Mouse (Mus musculus): ENCODE results near the gene Fbxo24. TPM values are rescaled to one million over a fixed set of nuclear protein-coding genes. Genes with fewer than 3 reads are reported as not detected.
"Not testable (repeated sequence)": the region's sequence is repeated elsewhere in the genome, so short reads cannot be mapped to it uniquely, and the experiment has no call there.

Fbxo24 gene
- polyA plus RNA-seq, 1 experiment from 2014 or later = 0.18 TPM

DNA sequence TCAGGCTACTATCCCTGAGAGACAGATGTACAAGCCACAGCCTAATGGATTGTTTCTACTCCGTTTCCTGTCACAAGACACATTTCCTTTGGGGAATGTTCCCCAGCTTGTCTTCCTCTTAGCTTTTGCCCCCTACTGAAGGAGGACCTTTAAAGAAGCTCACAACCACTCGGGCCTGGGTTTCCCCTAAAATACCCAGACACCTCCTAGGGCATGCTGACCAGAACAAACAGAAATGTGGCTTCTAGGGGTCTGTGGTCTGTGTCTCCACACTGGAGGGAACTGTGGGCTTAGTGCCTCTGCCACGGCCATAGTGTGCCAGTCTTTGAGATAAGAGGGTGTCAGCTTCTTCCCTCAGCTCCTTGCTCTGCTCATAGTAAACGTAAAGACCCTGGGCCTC is 2.8 kb upstream of the Fbxo24 start:
- DNase-seq (ENCODE audit: low spot score) (no peak), ATAC-seq (replicated peaks; ENCODE audit: low FRiP score) (no peak)
- peak overlapping the region; percentile 57; the same call in 1 of the 2 replicates for H3K9ac ChIP-seq (ENCODE audit: low read depth, low read length)
- peak overlapping the region; percentile 96 for H3K4me2 ChIP-seq
- peak overlapping the region; percentile 98 for H3K27ac ChIP-seq (ENCODE audit: low read depth, low read length)
- H3K4me3 ChIP-seq (ENCODE audit: low read depth, low read length) = peak overlapping the region; percentile 81
- WGBS = 27% methylated on average over 4 of the region's 4 CpGs
- H3K9me3 ChIP-seq (ENCODE audit: control insufficient read depth, low read length) = no peaks in the 10 kb centered on the region
- no peaks in the 10 kb centered on the region for H3K27me3 ChIP-seq (replicated peaks; ENCODE audit: control insufficient read depth, insufficient read depth, low read length)
- peaks cover 7% of the 10 kb centered on the region; the same call in 1 of the 2 replicates for H3K36me3 ChIP-seq (ENCODE audit: control insufficient read depth, insufficient read depth, low read length)
- H3K4me1 ChIP-seq (replicated peaks; ENCODE audit: control insufficient read depth, insufficient read depth, low read length) = peaks cover 24% of the 10 kb centered on the region

GRCm38 (mm10) chr5:137631171-137631570 is 2.4 kb upstream of the Fbxo24 start:
- H3K9ac ChIP-seq (ENCODE audit: low read depth, low read length) = peak overlapping the region; percentile 57
- peak overlapping the region; percentile 96 for H3K4me2 ChIP-seq
- ATAC-seq (replicated peaks; ENCODE audit: low FRiP score) = no peak
- WGBS = 38% methylated on average over 9 of the region's 9 CpGs
- H3K27me3 ChIP-seq (replicated peaks; ENCODE audit: control insufficient read depth, insufficient read depth, low read length) = no peaks in the 10 kb centered on the region
- no peaks in the 10 kb centered on the region for H3K9me3 ChIP-seq (ENCODE audit: control insufficient read depth, low read length)
- H3K4me1 ChIP-seq (replicated peaks; ENCODE audit: control insufficient read depth, insufficient read depth, low read length) = peaks cover 24% of the 10 kb centered on the region
- H3K36me3 ChIP-seq (ENCODE audit: control insufficient read depth, insufficient read depth, low read length) = peaks cover 6% of the 10 kb centered on the region; the same call in 1 of the 2 replicates
- peak overlapping the region; percentile 98 for H3K27ac ChIP-seq (ENCODE audit: low read depth, low read length)
- peak overlapping the region; percentile 81 for H3K4me3 ChIP-seq (ENCODE audit: low read depth, low read length)
- no peak for DNase-seq (ENCODE audit: low spot score)

- H3K4me3 ChIP-seq (ENCODE audit: low read depth, low read length) = peak overlapping the region; percentile 81
- peaks cover 6% of the 10 kb centered on the region; the same call in 1 of the 2 replicates for H3K36me3 ChIP-seq (ENCODE audit: control insufficient read depth, insufficient read depth, low read length)
- H3K4me1 ChIP-seq (replicated peaks; ENCODE audit: control insufficient read depth, insufficient read depth, low read length) = peaks cover 24% of the 10 kb centered on the region
- no peak for ATAC-seq (replicated peaks; ENCODE audit: low FRiP score)
- no peak for DNase-seq (ENCODE audit: low spot score)
- peak overlapping the region; percentile 98 for H3K27ac ChIP-seq (ENCODE audit: low read depth, low read length)
- H3K9me3 ChIP-seq (ENCODE audit: control insufficient read depth, low read length) = no peaks in the 10 kb centered on the region
- peak overlapping the region; percentile 57 for H3K9ac ChIP-seq (ENCODE audit: low read depth, low read length)
- H3K27me3 ChIP-seq (replicated peaks; ENCODE audit: control insufficient read depth, insufficient read depth, low read length) = no peaks in the 10 kb centered on the region
- WGBS = 24% methylated on average over 3 of the region's 3 CpGs
- H3K4me2 ChIP-seq = peak overlapping the region; percentile 96
Measured at GRCm38 (mm10) chr5:137630602-137631001, 1.8 kb upstream of the Fbxo24 start.

DNA sequence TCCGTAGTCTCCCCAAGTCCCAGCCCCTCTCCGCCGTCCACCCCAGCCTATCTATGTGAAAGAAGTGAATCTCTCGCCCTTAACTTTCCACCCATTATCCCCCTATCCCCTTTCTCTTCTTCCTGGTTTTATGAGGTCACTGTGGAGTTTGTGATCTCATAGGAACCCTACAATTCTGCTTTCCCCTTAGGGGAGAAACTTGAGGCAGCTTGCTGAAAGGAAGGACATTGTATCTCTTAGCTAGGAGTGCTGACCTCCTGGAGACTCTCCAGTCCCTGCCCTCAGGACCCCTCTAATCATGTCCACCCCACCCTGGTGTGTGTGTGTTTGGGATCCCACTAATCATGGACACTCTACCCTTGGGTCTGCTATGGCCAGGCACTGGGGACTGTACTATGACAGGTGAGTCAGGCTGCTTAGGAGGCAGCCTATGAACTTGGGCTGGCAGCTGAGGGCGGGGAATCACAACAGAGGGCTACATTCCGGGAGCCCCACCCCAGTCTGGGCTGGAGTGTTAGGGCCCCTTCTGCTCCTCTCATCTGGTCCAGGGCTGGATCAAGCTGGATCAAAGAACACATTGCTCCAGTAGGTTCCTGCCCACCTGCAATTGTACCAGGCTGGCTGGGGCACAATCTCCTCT is 1.2 kb upstream of the Fbxo24 start:
- Histone ChIP-seq H3K4me1 (replicated peaks; ENCODE audit: control insufficient read depth, insufficient read depth, low read length) (peaks cover 24% of the 10 kb centered on the region), H3K27ac (ENCODE audit: low read depth, low read length) (peak overlapping the region; percentile 98), H3K9me3 (ENCODE audit: control insufficient read depth, low read length) (no peaks in the 10 kb centered on the region), H3K4me2 (peak overlapping the region; percentile 96), H3K9ac (ENCODE audit: low read depth, low read length) (peak overlapping the region; percentile 86), H3K4me3 (ENCODE audit: low read depth, low read length) (peak overlapping the region; percentile 81), H3K27me3 (replicated peaks; ENCODE audit: control insufficient read depth, insufficient read depth, low read length) (no peaks in the 10 kb centered on the region), H3K36me3 (ENCODE audit: control insufficient read depth, insufficient read depth, low read length) (peaks cover 6% of the 10 kb centered on the region; the same call in 1 of the 2 replicates)
- DNase-seq (ENCODE audit: low spot score) (no peak), ATAC-seq (replicated peaks; ENCODE audit: low FRiP score) (no peak)
- 15% methylated on average over 6 of the region's 6 CpGs for WGBS

GRCm38 (mm10) chr5:137629306-137629721 is 512 bp upstream of the Fbxo24 start:
- H3K4me2 ChIP-seq = peak overlapping the region; percentile 96
- peaks cover 30% of the 10 kb centered on the region for H3K4me1 ChIP-seq (replicated peaks; ENCODE audit: control insufficient read depth, insufficient read depth, low read length)
- H3K4me3 ChIP-seq (ENCODE audit: low read depth, low read length) = peak overlapping the region; percentile 81
- H3K36me3 ChIP-seq (ENCODE audit: control insufficient read depth, insufficient read depth, low read length) = peaks cover 6% of the 10 kb centered on the region; the same call in 1 of the 2 replicates
- WGBS = 0% methylated on average over 23 of the region's 23 CpGs
- peak; percentile 39 for ATAC-seq (replicated peaks; ENCODE audit: low FRiP score)
- H3K9ac ChIP-seq (ENCODE audit: low read depth, low read length) = peak overlapping the region; percentile 86
- H3K27me3 ChIP-seq (replicated peaks; ENCODE audit: control insufficient read depth, insufficient read depth, low read length) = no peaks in the 10 kb centered on the region
- no peak for DNase-seq (ENCODE audit: low spot score)
- no peaks in the 10 kb centered on the region for H3K9me3 ChIP-seq (ENCODE audit: control insufficient read depth, low read length)
- H3K27ac ChIP-seq (ENCODE audit: low read depth, low read length) = peak overlapping the region; percentile 98

DNA sequence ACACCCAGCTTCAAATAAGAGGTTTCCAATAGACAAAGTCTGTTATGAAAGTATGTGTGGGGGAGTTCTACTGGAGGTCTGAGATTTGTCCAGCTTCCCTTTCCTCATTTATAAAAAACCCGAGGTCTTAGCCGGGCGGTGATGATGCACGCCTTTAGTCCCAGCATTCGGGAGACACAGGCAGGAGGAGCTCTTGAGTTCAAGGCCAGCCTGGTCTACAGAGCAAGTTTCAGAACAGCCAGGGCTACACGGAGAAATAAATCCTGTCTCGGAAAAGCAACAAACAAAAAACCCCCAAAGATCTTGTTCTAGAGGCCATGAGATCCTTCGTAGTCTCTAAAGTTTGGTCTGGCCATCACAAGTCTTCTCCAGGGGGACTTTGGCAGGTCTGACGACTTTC is 811 bp downstream of the Fbxo24 start:
- Histone ChIP-seq H3K4me1 (replicated peaks; ENCODE audit: control insufficient read depth, insufficient read depth, low read length) (peaks cover 30% of the 10 kb centered on the region), H3K27ac (ENCODE audit: low read depth, low read length) (peak overlapping the region; percentile 57), H3K36me3 (ENCODE audit: control insufficient read depth, insufficient read depth, low read length) (no peaks in the 10 kb centered on the region), H3K9ac (ENCODE audit: low read depth, low read length) (peak overlapping the region; percentile 80), H3K9me3 (ENCODE audit: control insufficient read depth, low read length) (no peaks in the 10 kb centered on the region), H3K4me2 (peak overlapping the region; percentile 72), H3K4me3 (ENCODE audit: low read depth, low read length) (peak overlapping the region; percentile 55), H3K27me3 (replicated peaks; ENCODE audit: control insufficient read depth, insufficient read depth, low read length) (no peaks in the 10 kb centered on the region)
- no peak for DNase-seq (ENCODE audit: low spot score)
- ATAC-seq (replicated peaks; ENCODE audit: low FRiP score) = no peak
- WGBS = 3% methylated on average over 9 of the region's 9 CpGs

DNA sequence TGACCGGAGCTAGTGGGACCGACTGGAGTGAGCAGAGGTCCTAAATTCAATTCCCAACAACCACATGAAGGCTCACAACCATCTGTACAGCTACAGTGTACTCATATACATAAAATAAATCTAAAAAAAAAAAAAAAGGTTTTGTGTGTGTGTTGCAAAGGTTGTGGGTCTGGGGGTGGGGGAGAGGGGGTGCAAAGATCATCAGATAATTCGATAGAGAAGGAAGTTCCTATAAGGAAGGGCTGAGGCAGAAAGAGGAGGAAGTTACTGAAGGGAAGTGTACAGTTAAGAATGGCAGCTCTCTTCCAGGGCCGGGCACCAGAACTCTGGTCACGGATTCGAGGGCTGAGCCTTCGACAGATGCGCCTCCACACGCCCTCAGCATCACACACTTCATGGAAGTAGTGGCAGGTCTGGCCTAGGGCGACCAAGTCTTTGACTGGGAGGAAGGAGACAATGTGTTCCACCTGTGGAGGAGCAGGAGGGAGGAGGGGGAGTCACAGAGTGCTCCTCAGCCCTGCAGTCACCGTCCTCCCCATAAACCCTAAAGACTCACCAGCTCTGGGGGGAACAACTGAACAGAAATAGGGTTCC is 4.8 kb downstream of the Fbxo24 start:
- Histone ChIP-seq H3K4me1 (replicated peaks; ENCODE audit: control insufficient read depth, insufficient read depth, low read length) (peaks cover 5% of the 10 kb centered on the region; the same call in 1 of the 2 replicates), H3K36me3 (ENCODE audit: control insufficient read depth, insufficient read depth, low read length) (no peaks in the 10 kb centered on the region), H3K9me3 (ENCODE audit: control insufficient read depth, low read length) (no peaks in the 10 kb centered on the region), H3K4me2 (no peak overlapping the region), H3K27me3 (replicated peaks; ENCODE audit: control insufficient read depth, insufficient read depth, low read length) (no peaks in the 10 kb centered on the region), H3K9ac (ENCODE audit: low read depth, low read length) (no peak overlapping the region), H3K27ac (ENCODE audit: low read depth, low read length) (no peak overlapping the region), H3K4me3 (ENCODE audit: low read depth, low read length) (no peak overlapping the region)
- no peak for DNase-seq (ENCODE audit: low spot score)
- 61% methylated on average over 11 of the region's 11 CpGs for WGBS
- ATAC-seq (replicated peaks; ENCODE audit: low FRiP score) = no peak

- H3K9ac ChIP-seq (ENCODE audit: low read depth, low read length) = no peak overlapping the region
- DNase-seq (ENCODE audit: low spot score) = no peak
- WGBS = 80% methylated on average over 7 of the region's 7 CpGs
- no peak overlapping the region for H3K4me3 ChIP-seq (ENCODE audit: low read depth, low read length)
- H3K36me3 ChIP-seq (ENCODE audit: control insufficient read depth, insufficient read depth, low read length) = no peaks in the 10 kb centered on the region
- no peak overlapping the region for H3K27ac ChIP-seq (ENCODE audit: low read depth, low read length)
- no peaks in the 10 kb centered on the region; the same call in 1 of the 2 replicates for H3K27me3 ChIP-seq (replicated peaks; ENCODE audit: control insufficient read depth, insufficient read depth, low read length)
- peaks cover 13% of the 10 kb centered on the region for H3K4me1 ChIP-seq (replicated peaks; ENCODE audit: control insufficient read depth, insufficient read depth, low read length)
- no peak for ATAC-seq (replicated peaks; ENCODE audit: low FRiP score)
- no peaks in the 10 kb centered on the region for H3K9me3 ChIP-seq (ENCODE audit: control insufficient read depth, low read length)
- no peak overlapping the region for H3K4me2 ChIP-seq
Measured at GRCm38 (mm10) chr5:137615347-137615746, 13.5 kb downstream of the Fbxo24 start.

GRCm38 (mm10) chr5:137614921-137615320 is 13.9 kb downstream of the Fbxo24 start:
- not testable (repeated sequence) for H3K36me3 ChIP-seq (ENCODE audit: control insufficient read depth, insufficient read depth, low read length); H3K27ac ChIP-seq (ENCODE audit: low read depth, low read length); H3K9ac ChIP-seq (ENCODE audit: low read depth, low read length); H3K9me3 ChIP-seq (ENCODE audit: control insufficient read depth, low read length); H3K4me2 ChIP-seq; DNase-seq (ENCODE audit: low spot score); ATAC-seq (replicated peaks; ENCODE audit: low FRiP score); H3K4me3 ChIP-seq (ENCODE audit: low read depth, low read length); H3K27me3 ChIP-seq (replicated peaks; ENCODE audit: control insufficient read depth, insufficient read depth, low read length)
- WGBS = 86% methylated on average over 2 of the region's 2 CpGs
- peaks cover 13% of the 10 kb centered on the region for H3K4me1 ChIP-seq (replicated peaks; ENCODE audit: control insufficient read depth, insufficient read depth, low read length)
